Mouse (Mus musculus): ENCODE measurements around the gene Spaca4.

The Spaca4 gene

DNA sequence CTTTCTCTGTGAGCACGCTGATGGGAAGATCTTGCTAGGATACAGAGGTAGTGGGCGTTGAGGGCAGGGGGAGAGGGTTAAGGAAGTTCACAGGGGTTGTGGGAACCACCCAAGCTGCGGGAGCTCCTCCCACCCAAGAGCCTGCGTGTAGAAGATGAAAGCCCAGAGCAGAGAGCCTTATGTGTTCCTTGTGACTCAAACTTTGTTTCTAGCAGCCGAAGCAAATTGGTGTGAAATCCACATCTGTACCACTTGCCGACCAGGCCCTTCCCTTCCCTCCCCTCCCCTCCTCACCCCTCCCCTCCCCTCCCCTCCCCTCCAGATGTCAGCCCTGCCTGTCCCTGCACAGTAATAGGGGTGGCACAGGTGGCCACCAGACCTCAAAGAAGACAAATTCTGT, 30.5 kb downstream of the Spaca4 start:
- no peak for DNase-seq

- peak in 1 of 2 experiments; percentile 20 for DNase-seq
Observed at GRCm38 (mm10) chr7:45693921-45694591, 31.6 kb downstream of the Spaca4 start, which contains the start of gene Sec1. Sec1 (minus strand) TSS chr7:45694402.

DNA sequence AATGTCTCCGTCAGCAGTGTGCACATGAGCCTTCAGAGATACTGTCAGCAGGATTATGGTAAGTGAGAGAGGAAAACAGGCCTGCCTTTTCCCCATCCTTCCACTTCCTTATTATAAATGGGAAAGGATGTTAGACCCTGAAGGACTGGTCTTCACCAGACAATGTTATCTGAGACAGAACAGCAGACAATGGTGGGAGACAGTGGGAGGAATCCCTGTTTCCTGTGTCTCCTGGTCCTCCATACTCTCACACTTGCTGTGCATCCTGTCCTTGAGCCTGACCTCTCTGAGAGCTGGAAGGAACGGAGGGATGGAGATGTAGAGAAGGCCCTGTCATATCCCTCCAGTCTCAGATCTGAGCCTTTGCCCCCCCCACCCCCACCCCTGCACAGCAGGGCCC, 33.2 kb downstream of the Spaca4 start:
- no peak for DNase-seq

GRCm38 (mm10) chr7:45689800-45690199, 35.8 kb downstream of the Spaca4 start:
- no peak for DNase-seq

DNA sequence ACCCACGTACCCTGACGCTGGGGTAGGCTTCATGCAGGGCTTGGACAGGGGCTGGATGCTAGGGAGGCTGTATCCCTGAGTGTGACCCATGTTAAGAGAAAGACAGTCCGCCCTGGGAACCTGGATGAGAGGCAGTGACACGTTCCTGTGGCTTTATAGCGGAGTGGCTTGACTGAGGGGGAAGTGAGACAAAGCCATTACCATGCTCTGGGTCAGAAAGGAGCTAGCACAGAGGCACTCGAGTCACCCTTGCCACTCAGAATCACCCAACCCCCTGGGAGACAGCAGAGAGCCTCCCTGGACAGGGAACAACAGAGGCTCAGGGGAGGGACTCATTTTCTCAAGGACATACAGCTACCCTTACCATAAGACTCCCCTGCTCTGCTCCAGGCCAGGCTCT, 36.5 kb downstream of the Spaca4 start:
- DNase-seq: no peak

GRCm38 (mm10) chr7:45686841-45687240, 38.8 kb downstream of the Spaca4 start:
- no peak for DNase-seq

DNA sequence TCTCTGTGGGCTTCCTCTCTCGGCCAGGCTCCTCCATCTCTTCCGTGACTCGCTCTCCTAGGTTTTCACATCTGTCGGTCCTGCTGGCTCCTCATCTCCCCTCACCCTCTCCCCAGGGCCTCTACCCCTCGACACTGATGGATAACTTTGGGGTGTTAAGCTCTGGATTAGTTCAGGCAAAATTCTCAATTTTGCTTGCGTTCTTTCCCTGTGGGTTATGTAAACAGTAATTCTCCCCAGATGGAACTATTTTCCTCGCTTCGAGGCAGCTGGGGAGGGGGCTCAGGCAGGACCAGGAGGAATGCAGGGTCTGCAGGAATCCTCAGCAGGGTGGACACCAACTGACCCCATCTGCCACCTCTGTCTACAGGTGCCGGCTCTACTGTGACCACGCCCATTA, 39.8 kb downstream of the Spaca4 start:
- DNase-seq: no peak

GRCm38 (mm10) chr7:45683396-45684050, 42.1 kb downstream of the Spaca4 start, which contains the start of gene Ntn5:
Ntn5 (plus strand) TSS chr7:45684022.
- no peak for DNase-seq

GRCm38 (mm10) chr7:45682144-45683126, 43.2 kb downstream of the Spaca4 start:
- DNase-seq: peak; percentile 91 to 95

DNA sequence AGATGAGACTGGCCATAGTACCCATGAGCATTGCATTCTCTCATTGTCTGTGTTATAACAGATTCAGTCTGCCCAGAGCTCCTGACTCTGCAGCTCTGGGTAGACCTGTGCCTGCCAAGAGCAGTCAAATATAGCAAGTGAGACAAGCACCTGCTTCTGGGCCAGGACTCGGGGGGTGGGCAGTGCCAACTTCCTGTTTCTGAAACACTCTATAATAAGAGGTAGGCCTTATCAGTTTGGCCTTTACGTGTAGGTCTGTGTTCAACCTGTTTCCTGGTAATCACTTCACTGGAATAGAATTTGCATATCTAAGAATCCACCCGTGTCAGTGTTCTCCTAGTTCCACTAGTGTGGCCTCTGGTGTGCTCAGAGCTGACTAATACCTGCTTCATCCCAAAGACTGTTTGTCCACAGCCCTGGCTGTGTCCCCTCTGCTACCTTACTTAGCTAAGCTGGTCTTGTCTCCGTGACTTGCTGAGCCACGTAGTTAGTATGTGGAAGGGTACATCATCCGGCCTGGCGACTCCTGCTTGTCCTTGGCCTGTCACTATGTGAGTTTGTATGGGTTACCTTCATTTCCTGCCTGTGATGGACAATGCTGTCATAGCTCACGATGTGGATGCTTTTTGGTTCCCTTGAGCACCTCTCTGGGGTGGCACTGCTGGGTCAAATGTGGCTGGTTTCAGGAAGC, 44.4 kb downstream of the Spaca4 start:
- DNase-seq: peak; percentile 75 to 77

DNA sequence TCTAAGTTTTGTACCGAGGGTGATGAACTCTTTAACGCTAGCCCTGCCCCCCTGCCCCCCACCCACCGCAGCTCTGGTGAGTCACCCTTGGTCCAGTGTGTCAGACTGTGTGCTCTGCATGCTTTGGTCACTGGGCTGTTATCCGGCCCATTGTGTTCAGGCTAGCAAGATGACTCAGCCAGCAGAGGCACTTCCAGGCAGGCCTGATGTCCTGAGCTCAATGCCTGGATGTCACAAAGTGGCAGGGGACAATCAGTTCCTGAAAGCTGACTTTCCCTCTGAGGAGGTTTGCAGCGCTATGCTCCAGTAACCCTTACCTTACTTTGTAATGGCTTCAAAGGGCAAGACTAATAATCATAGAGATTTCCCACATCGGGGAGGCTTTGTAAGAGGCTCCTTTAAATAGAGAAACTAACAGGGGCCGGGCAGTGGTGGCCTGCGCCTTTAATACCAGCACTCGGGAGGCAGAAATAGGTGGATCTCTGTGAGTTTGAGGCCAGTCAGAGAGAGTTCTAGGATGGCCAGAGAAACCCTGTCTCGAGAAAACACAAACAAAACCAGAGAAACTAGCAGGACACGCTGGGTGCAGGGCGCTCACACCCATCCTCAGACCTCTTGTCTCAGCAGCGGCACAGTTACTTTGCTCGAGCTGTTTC, 45.5 kb downstream of the Spaca4 start:
- DNase-seq: peak in 1 of 2 experiments; percentile 46

DNA sequence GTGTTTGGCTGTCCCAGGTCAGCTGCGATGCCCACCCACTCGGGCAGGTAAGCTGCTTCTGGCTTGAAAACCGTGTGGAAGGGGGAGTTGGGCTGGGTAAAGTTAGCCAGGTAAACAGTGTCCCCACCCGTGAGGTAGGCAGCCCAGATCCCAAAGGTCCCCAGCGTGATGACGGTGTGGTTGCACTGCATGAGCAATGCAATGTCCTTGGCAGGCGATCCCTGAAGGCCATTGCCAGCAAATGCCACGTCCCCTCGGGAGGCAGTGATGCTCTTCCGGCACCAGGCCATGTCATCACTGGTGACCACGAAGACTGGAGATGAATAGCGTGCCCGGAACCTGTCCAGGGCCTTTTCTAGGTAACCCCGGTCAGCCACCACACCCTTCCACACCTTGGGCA, 47.1 kb downstream of the Spaca4 start:
- no peak for DNase-seq

DNA sequence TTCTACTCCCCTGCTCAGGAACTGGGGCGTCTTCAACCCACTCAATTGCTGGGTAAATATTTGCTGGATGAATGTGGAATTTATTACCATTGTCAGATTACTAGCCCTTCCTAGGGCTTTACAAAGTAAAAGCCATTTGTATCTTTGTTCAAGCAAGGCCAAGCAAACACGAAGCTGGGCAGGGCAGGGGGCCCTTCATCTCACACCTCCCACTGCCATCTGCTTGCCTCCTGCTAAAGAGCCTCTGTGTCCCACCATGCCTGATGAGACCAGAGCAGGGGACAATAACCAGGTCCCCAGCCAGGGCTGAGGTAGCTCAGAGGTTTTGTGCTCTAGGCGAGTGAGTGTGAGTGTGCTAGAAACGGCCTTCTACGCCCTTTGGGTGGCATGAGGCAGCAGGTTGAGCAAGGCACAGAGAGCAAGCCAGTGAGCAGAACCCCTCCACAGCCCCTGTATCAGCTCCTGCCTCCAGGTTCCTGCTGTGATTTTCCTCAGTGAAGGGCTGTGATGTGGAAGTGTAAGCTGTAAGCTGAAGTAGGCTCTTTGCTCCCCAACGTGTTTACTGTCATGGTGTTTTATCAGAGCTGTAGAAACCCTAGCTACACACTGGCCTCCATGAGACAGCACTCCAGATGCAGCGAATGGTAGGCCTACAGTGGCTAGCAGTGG, 47.9 kb downstream of the Spaca4 start:
- DNase-seq: no peak
